Mouse (Mus musculus): Measurements from ENCODE around the gene Abi2. TPM values are rescaled to one million over a fixed set of nuclear protein-coding genes. Genes with fewer than 3 reads are reported as not detected.

Gene Abi2
- total RNA-seq (2023) = 4.9 to 7.9 TPM (median 6.5 TPM) in 4 replicates

DNA sequence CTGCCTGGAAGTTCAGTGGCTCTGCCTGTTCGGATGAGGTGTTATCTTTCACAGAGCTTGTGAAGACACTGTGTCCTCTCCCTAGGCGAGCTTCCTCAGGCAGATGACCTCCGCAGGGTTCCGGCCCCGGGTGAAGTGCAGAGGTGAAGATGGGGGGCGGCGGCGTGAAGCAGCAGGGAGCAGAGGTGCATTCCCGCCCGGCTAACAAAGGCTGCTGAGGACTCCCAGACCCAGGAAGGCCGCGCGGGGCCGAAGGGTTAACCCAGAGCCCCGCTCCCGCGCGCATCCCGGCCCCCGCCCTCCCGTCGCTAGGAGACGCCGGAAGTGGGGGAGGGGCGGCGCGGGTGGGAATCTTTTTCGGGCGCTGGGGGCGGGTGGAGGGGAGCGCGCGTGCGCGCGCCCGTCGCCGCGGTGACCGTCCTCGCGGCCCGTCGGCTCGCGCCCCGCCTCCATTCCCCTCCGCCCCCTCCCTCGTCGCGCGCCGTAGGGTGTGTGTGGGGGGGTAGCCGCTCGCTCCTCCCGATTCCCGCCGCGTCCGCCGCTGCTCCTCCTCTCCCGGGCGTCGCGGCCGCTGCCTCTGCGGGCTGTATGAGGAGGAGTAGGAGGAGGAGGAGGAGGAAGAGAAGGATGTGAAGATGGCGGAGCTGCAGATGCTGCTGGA lies at the start of gene Abi2:
Gene Abi2, plus strand, starts transcription at position 452 of the 661 bp plus-strand sequence.

Other genes starting within 250 kb of the Abi2 start
- 33.5 to 40.2 TPM (median 38.0 TPM) in 4 replicates for gene Nbeal1, start 229.0 kb upstream of the Abi2 start, total RNA-seq (2023)
- gene Cyp20a1, start 66.3 kb upstream of the Abi2 start, total RNA-seq (2023) = 9.6 to 12.8 TPM (median 10.1 TPM) in 4 replicates
- 0.52 to 1.8 TPM (median 1.2 TPM) in 4 replicates for gene Raph1, start 157.5 kb downstream of the Abi2 start, total RNA-seq (2023)

Measured in B cell, adult 62 days (primary cell).